Mouse (Mus musculus): ENCODE measurements around the gene Antxr1. TPM values are rescaled to one million over a fixed set of nuclear protein-coding genes. Genes with fewer than 3 reads are reported as not detected.

The Antxr1 gene
- polyA plus RNA-seq, 2 experiments: 0.27 to 0.75 TPM

GRCm38 (mm10) chr6:87142239-87142638 lies 193.4 kb downstream of the Antxr1 start:
- H3K9ac ChIP-seq (replicated peaks): no peak overlapping the region
- no peak overlapping the region for H3K4me2 ChIP-seq (ENCODE audit: low read depth)
- no peaks in the 10 kb centered on the region for H3K36me3 ChIP-seq (replicated peaks; ENCODE audit: control insufficient read depth, insufficient read depth, low read depth)

GRCm38 (mm10) chr6:87139796-87140553 lies 195.6 kb downstream of the Antxr1 start:
- H3K9ac ChIP-seq (replicated peaks): no peak overlapping the region
- ATAC-seq (ENCODE audit: insufficient read depth) (peak; percentile 83), DNase-seq (ENCODE audit: low read depth in 3 of 3, low spot score in 3 of 3) (peak; percentile 28 to 69 (median 58))
- peak overlapping the region; percentile 21 for H3K4me2 ChIP-seq (ENCODE audit: low read depth)
- TF ChIP-seq CTCF (IDR thresholded peaks at IDR 0.05; ENCODE audit: low read depth) (no peak), EP300 (IDR thresholded peaks at IDR 0.05; ENCODE audit: low read depth) (no peak)
- H3K27me3 ChIP-seq (ENCODE audit: control insufficient read depth, insufficient read depth, low read length): no peaks in the 10 kb centered on the region
- no peaks in the 10 kb centered on the region for H3K9me3 ChIP-seq (ENCODE audit: control insufficient read depth, low read length)
- no peak overlapping the region for H3K4me3 ChIP-seq (ENCODE audit: insufficient read depth in 1 of 2, low read depth in 2 of 2, low read length in 2 of 2)
- 50% methylated on average over 12 of the region's 12 CpGs for WGBS (ENCODE audit: insufficient replicate concordance)
- H3K27ac ChIP-seq: peak overlapping the region; percentile 34; the same call in 1 of the 2 replicates
- H3K36me3 ChIP-seq (replicated peaks; ENCODE audit: control insufficient read depth, insufficient read depth, low read depth): no peaks in the 10 kb centered on the region
- peaks cover 27% of the 10 kb centered on the region in 2 experiments for H3K4me1 ChIP-seq (replicated peaks; ENCODE audit: control insufficient read depth in 2 of 2, insufficient read depth in 2 of 2, low read length in 1 of 2)

More at GRCm38 (mm10) chr6:87142239-87142638, 193.4 kb downstream of the Antxr1 start:
- DNase-seq (ENCODE audit: low read depth in 3 of 3, low spot score in 3 of 3) (no peak), ATAC-seq (ENCODE audit: insufficient read depth) (no peak)
- Histone ChIP-seq H3K9me3 (ENCODE audit: control insufficient read depth, low read length) (no peaks in the 10 kb centered on the region), H3K4me3 (ENCODE audit: insufficient read depth in 1 of 2, low read depth in 2 of 2, low read length in 2 of 2) (no peak overlapping the region), H3K27me3 (ENCODE audit: control insufficient read depth, insufficient read depth, low read length) (no peaks in the 10 kb centered on the region), H3K4me1 (replicated peaks; ENCODE audit: control insufficient read depth in 2 of 2, insufficient read depth in 2 of 2, low read length in 1 of 2) (peaks cover 27% of the 10 kb centered on the region in 2 experiments), H3K27ac (no peak overlapping the region)
- TF ChIP-seq CTCF (IDR thresholded peaks at IDR 0.05; ENCODE audit: low read depth) (no peak), EP300 (IDR thresholded peaks at IDR 0.05; ENCODE audit: low read depth) (no peak)
- WGBS (ENCODE audit: insufficient replicate concordance): 62% methylated on average over 5 of the region's 5 CpGs

GRCm38 (mm10) chr6:87138479-87138878 lies 197.1 kb downstream of the Antxr1 start:
- H3K9ac ChIP-seq (replicated peaks): no peak overlapping the region
- TF ChIP-seq EP300 (IDR thresholded peaks at IDR 0.05; ENCODE audit: low read depth) (peak; percentile 38; the same call in 1 of the 2 replicates), CTCF (IDR thresholded peaks at IDR 0.05; ENCODE audit: low read depth) (no peak)

GRCm38 (mm10) chr6:87133966-87134546 lies 201.6 kb downstream of the Antxr1 start:
- WGBS (ENCODE audit: insufficient replicate concordance): 64% methylated on average over 12 of the region's 12 CpGs
- H3K36me3 ChIP-seq (replicated peaks; ENCODE audit: control insufficient read depth, insufficient read depth, low read depth): no peaks in the 10 kb centered on the region
- no peak overlapping the region for H3K4me2 ChIP-seq (ENCODE audit: low read depth)
- H3K27me3 ChIP-seq (ENCODE audit: control insufficient read depth, insufficient read depth, low read length): no peaks in the 10 kb centered on the region
- H3K9ac ChIP-seq (replicated peaks): no peak overlapping the region
- H3K9me3 ChIP-seq (ENCODE audit: control insufficient read depth, low read length): no peaks in the 10 kb centered on the region
- no peak overlapping the region for H3K4me3 ChIP-seq (ENCODE audit: insufficient read depth in 1 of 2, low read depth in 2 of 2, low read length in 2 of 2)
- no peak for ATAC-seq (ENCODE audit: insufficient read depth)
- no peak overlapping the region for H3K27ac ChIP-seq
- DNase-seq (ENCODE audit: low read depth in 3 of 3, low spot score in 3 of 3): no peak
- H3K4me1 ChIP-seq (replicated peaks; ENCODE audit: control insufficient read depth in 2 of 2, insufficient read depth in 2 of 2, low read length in 1 of 2): peaks cover 13 to 14% of the 10 kb centered on the region in 2 experiments
- no peak for TF ChIP-seq EP300 (IDR thresholded peaks at IDR 0.05; ENCODE audit: low read depth)
- no peak for TF ChIP-seq CTCF (IDR thresholded peaks at IDR 0.05; ENCODE audit: low read depth)

More at GRCm38 (mm10) chr6:87138479-87138878, 197.1 kb downstream of the Antxr1 start:
- ATAC-seq (ENCODE audit: insufficient read depth) (peak; percentile 70), DNase-seq (ENCODE audit: low read depth in 3 of 3, low spot score in 3 of 3) (peak in 1 of 3 experiments; percentile 46)
- Histone ChIP-seq H3K4me1 (replicated peaks; ENCODE audit: control insufficient read depth in 2 of 2, insufficient read depth in 2 of 2, low read length in 1 of 2) (peaks cover 27% of the 10 kb centered on the region in 2 experiments), H3K4me3 (ENCODE audit: insufficient read depth in 1 of 2, low read depth in 2 of 2, low read length in 2 of 2) (no peak overlapping the region), H3K9me3 (ENCODE audit: control insufficient read depth, low read length) (no peaks in the 10 kb centered on the region), H3K36me3 (replicated peaks; ENCODE audit: control insufficient read depth, insufficient read depth, low read depth) (no peaks in the 10 kb centered on the region), H3K27me3 (ENCODE audit: control insufficient read depth, insufficient read depth, low read length) (no peaks in the 10 kb centered on the region), H3K27ac (peak overlapping the region; percentile 3), H3K4me2 (ENCODE audit: low read depth) (peak overlapping the region; percentile 14; the same call in 1 of the 2 replicates)
- WGBS (ENCODE audit: insufficient replicate concordance): 21% methylated on average over 5 of the region's 5 CpGs

- Histone ChIP-seq H3K36me3 (replicated peaks; ENCODE audit: control insufficient read depth, insufficient read depth, low read depth) (no peaks in the 10 kb centered on the region), H3K4me2 (ENCODE audit: low read depth) (no peak overlapping the region), H3K9ac (replicated peaks) (no peak overlapping the region), H3K4me1 (replicated peaks; ENCODE audit: control insufficient read depth in 2 of 2, insufficient read depth in 2 of 2, low read length in 1 of 2) (peaks cover 8% of the 10 kb centered on the region in 2 experiments), H3K9me3 (ENCODE audit: control insufficient read depth, low read length) (no peaks in the 10 kb centered on the region), H3K27ac (no peak overlapping the region), H3K27me3 (ENCODE audit: control insufficient read depth, insufficient read depth, low read length) (no peaks in the 10 kb centered on the region), H3K4me3 (ENCODE audit: insufficient read depth in 1 of 2, low read depth in 2 of 2, low read length in 2 of 2) (no peak overlapping the region)
- WGBS (ENCODE audit: insufficient replicate concordance): 62% methylated on average over 3 of the region's 3 CpGs
- TF ChIP-seq EP300 (IDR thresholded peaks at IDR 0.05; ENCODE audit: low read depth) (no peak), CTCF (IDR thresholded peaks at IDR 0.05; ENCODE audit: low read depth) (no peak)
- no peak for ATAC-seq (ENCODE audit: insufficient read depth)
- DNase-seq (ENCODE audit: low read depth in 3 of 3, low spot score in 3 of 3): no peak
These were observed 202.1 kb downstream of the Antxr1 start for GRCm38 (mm10) chr6:87133520-87133919.

Measured in liver, embryonic 14.5 days (tissue).